Mouse (Mus musculus): ENCODE results near the gene Ptprcap.

DNA sequence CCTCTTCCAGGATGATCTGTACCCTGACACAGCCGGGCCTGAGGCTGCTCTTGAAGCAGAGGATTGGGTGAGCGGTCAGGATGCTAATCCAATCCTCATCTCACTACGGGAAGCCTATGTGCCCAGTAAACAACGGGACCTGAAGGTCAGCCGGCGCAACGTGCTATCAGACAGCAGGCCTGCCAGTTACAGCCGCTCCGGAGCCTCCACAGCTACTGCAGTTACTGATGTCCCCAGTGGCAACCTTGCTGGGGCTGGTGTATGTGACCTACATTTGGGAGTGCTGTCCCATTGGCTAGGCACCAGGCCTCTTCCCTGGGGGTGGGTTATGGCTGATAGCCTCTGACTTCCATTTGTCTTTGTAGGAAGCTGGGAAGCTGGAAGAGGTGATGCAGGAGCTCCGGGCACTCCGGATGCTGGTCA is at the start of gene Ptprcap:
- TF ChIP-seq GATA1 (IDR thresholded peaks at IDR 0.05; ENCODE audit: low read length) (no peak), TAL1 (IDR thresholded peaks at IDR 0.05; ENCODE audit: low read length) (no peak)

All from erythroblast, embryonic 14.5 days (primary cell).